Mouse (Mus musculus) intestine, embryonic 16.5 days (tissue): ENCODE measurements at regions not wholly inside any gene's neighbourhood (a gene's known extent, or its start where the extent isn't known, plus 50 kb on each side); places are given as distances from the start of the nearest gene placed in this dataset.

Experiments
- ATAC-seq: fragments of 200-750 bp; cut with Nextera tagmentation; 2 replicates; pipeline ENCODE4 v1.8.0; 2017; ENCODE audit warnings: moderate TSS enrichment, moderate library complexity
- H3K27ac ChIP-seq: fragments of 300-500 bp; sonication (generic); 2 replicates; pipeline ENCODE4 v1.5.1; 2014; ENCODE audit warnings: mild to moderate bottlenecking, low read length
- H3K27me3 ChIP-seq: fragments of 300-500 bp; sonication (generic); replicated peaks from 2 replicates; pipeline ENCODE4 v1.6.1; 2014; ENCODE audit warnings: low read length, control low read depth, mixed read lengths; ENCODE audit not compliant: control insufficient read depth, insufficient read depth
- H3K36me3 ChIP-seq: fragments of 300-500 bp; sonication (generic); 2 replicates; pipeline ENCODE4 v1.6.1; 2014; ENCODE audit warnings: low read length, control low read depth; ENCODE audit not compliant: control insufficient read depth, insufficient read depth
- H3K4me1 ChIP-seq: fragments of 300-500 bp; sonication (generic); 2 replicates; pipeline ENCODE4 v1.6.1; 2014; ENCODE audit warnings: low read length, control low read depth, mixed read lengths; ENCODE audit not compliant: control insufficient read depth, insufficient read depth
- H3K4me2 ChIP-seq: fragments of 300-500 bp; sonication (generic); 2 replicates; pipeline ENCODE4 v1.6.1; 2014; ENCODE audit warnings: low read depth, low read length, control low read depth
- H3K4me3 ChIP-seq: fragments of 300-500 bp; sonication (generic); 2 replicates; pipeline ENCODE4 v1.5.1; 2014; ENCODE audit warnings: mild to moderate bottlenecking, low read length
- H3K9ac ChIP-seq: fragments of 300-500 bp; sonication (generic); 2 replicates; pipeline ENCODE4 v1.6.1; 2014; ENCODE audit warnings: low read depth, low read length
- H3K9me3 ChIP-seq: fragments of 300-500 bp; sonication (generic); 2 replicates; pipeline ENCODE4 v1.6.1; 2016; ENCODE audit warnings: low read length, control low read depth; ENCODE audit not compliant: control insufficient read depth
- WGBS: fragments of 180-500 bp; shearing (Covaris S2); extraction: QIAGEN DNeasy Blood & Tissue Kit; methylation state at CpG from one replicate; pipeline ENCODE4 v1.1.7; 2014; 5-methylcytosine and 5-hydroxymethylcytosine counted together

DNA sequence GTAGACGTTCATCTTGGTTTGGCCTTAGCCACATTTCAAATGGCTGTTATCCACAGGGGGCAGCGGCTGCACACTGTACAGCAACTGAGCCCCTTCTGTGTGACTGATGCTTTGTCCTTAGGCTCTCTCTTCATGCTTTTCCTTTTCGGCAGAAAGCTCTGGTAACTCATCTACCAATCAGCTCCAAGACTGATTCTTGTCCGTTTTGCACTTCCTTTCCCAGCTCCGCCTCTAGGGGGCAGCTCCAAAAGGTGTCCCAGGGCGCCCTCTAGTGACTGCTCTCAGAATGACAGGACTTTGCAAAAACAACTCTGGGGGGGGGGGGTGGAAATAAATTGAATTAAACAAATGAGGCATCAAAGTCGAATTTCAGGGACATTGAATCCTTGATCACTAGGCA lies 173.0 kb downstream of the Cog6 start:
- H3K27me3 ChIP-seq: no peaks in the 10 kb centered on the region
- peaks cover 3% of the 10 kb centered on the region; the same call in 1 of the 2 replicates for H3K4me1 ChIP-seq
- no peak overlapping the region for H3K9ac ChIP-seq
- H3K4me3 ChIP-seq: no peak overlapping the region
- H3K4me2 ChIP-seq: no peak overlapping the region
- no peak for ATAC-seq
- H3K36me3 ChIP-seq: no peaks in the 10 kb centered on the region
- WGBS: 30% methylated on average over 7 of the region's 7 CpGs
- no peaks in the 10 kb centered on the region for H3K9me3 ChIP-seq
- H3K27ac ChIP-seq: no peak overlapping the region

DNA sequence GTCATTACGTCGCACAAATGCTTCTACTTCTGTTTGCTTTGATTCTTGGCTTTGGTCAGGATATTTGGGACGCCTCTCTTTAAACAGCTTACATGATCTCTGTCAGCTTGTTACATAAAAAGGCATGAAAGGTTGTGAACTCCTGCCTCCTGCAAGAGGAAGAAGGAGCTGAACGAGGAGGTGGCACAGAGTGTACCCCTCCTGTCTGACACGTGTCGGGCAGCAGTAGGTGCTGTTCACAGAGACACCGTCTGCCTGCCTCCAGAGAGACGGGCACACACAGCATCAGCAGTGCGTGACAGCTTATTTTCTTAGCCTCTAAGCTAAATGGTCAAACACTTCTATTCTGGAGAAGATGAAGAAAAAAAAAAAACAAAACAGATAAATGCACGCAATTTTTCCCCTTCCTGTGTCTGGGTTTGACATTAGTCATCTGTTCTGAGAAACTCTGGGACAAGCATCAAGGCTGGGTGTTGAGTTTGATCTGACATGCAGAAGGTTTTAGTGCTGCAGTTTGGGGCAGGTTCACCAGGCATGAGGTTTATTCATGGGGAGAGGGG lies 174.1 kb downstream of the Cog6 start:
- H3K27ac ChIP-seq: no peak overlapping the region
- no peaks in the 10 kb centered on the region for H3K9me3 ChIP-seq
- 74% methylated on average over 10 of the region's 10 CpGs for WGBS
- no peaks in the 10 kb centered on the region for H3K36me3 ChIP-seq
- H3K4me3 ChIP-seq: no peak overlapping the region
- no peaks in the 10 kb centered on the region for H3K27me3 ChIP-seq
- H3K9ac ChIP-seq: no peak overlapping the region
- H3K4me2 ChIP-seq: no peak overlapping the region
- H3K4me1 ChIP-seq: peaks cover 3% of the 10 kb centered on the region; the same call in 1 of the 2 replicates
- ATAC-seq: no peak

DNA sequence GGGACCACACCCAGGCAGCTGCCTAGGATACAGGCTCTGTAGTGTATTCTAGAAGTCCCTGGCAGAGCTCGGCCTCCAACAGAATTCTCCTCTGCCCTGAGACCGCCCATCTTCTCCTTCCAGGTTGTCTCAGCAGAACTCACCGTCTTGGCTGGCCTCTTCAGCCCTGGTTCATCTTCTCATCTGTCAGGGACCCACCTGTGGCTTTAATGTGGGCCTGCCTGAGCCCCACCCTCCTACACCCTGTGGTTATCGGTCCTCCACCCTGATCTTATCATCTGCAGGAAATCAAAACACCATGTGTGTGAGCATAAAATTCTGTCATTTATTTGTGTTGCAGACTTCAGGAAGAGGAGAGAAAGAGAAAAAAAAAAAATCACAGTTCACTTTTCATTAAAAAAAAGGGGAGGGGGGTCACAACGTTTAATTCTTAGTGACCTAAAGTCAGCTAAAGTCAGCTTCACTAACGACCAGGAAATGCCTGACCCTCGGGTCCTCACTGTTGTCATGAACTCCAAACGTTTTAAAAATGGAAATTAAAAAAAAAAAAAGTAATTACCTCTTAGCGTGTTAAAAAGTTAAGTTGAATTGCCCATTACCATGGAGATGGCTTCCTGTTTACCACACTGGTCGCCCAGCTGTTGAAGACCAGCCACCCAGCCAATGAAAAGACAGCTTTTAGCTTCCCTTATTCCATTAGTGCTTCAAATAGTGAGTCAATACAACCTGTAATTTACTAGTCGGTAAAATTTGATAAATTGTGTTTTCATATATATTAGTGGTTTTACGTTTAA lies 176.7 kb downstream of the Cog6 start:
- Histone ChIP-seq H3K36me3 (no peaks in the 10 kb centered on the region), H3K4me3 (no peak overlapping the region), H3K9me3 (no peaks in the 10 kb centered on the region), H3K4me1 (peaks cover 3% of the 10 kb centered on the region; the same call in 1 of the 2 replicates), H3K27ac (no peak overlapping the region), H3K9ac (no peak overlapping the region), H3K27me3 (no peaks in the 10 kb centered on the region), H3K4me2 (no peak overlapping the region)
- ATAC-seq: 0 out of 2 replicates have a peak, but pooled peaks have one; percentile 44
- WGBS: 46% methylated on average over 12 of the region's 12 CpGs

DNA sequence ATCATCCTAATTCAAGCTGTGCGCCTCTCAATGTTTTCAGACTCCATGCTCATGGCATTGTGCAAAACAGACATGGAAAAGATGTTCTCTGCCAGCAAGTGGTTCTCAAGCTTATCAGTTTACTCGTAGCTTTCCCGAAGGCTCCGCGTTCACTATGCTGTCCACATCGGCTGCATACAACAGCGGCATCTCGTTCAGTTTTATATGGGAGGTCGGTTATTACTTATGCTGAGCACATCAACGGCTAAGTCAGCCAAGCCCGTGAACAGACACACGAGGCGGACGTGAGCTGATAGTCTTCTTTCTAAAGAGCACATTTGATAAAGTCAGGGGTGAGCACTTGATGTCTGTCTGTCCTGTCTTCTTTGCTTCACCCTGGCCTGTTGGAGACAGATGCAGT lies 179.0 kb downstream of the Cog6 start:
- Histone ChIP-seq H3K36me3 (no peaks in the 10 kb centered on the region), H3K27me3 (no peaks in the 10 kb centered on the region), H3K4me1 (peaks cover 3% of the 10 kb centered on the region; the same call in 1 of the 2 replicates), H3K4me2 (no peak overlapping the region), H3K9me3 (no peaks in the 10 kb centered on the region), H3K27ac (no peak overlapping the region), H3K4me3 (no peak overlapping the region), H3K9ac (no peak overlapping the region)
- 78% methylated on average over 14 of the region's 14 CpGs for WGBS
- no peak for ATAC-seq

DNA sequence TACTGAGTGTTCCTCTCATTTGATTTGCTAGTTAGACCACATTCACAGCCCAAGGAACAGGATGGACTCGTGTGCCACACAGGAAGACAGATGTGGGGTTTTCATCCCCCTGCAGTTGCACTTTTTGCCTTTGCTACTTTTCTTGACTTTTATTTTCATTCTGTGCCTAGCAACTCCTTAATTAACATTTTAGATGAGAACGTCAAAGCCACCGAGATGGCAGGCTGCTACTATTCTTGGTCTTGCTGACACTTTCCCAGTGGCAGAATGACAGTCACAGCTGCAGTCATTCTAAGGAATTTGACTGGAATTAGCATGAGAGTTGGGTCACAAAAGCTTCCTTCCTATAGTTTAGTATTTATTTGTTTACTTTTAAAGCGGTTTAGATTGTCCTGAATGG lies 179.5 kb downstream of the Cog6 start:
- WGBS: 49% methylated on average over 4 of the region's 4 CpGs
- Histone ChIP-seq H3K4me2 (no peak overlapping the region), H3K4me3 (no peak overlapping the region), H3K9me3 (no peaks in the 10 kb centered on the region), H3K36me3 (no peaks in the 10 kb centered on the region), H3K27ac (no peak overlapping the region), H3K27me3 (no peaks in the 10 kb centered on the region), H3K9ac (no peak overlapping the region), H3K4me1 (peaks cover 3% of the 10 kb centered on the region; the same call in 1 of the 2 replicates)
- no peak for ATAC-seq

DNA sequence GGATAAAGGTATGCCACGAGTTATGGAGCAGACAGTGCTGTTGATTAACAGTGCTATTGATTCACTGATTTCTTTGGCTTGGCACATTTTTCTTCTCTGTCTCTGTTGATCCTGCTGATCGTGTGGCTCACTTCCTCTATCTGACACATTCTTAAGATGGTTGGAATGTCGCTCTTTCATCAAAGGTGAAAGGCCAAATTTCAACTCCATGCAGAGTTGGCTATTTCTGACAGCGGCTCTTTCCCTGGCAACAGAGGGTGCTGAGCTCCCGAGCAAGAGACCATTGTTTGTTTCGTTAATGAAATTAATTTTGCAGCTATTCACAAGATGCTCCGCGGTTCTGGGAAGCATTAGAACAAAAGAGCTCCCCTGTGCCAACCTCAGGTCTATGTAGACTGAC lies 180.3 kb downstream of the Cog6 start:
- Histone ChIP-seq H3K9ac (no peak overlapping the region), H3K4me1 (peaks cover 3% of the 10 kb centered on the region; the same call in 1 of the 2 replicates), H3K36me3 (no peaks in the 10 kb centered on the region), H3K9me3 (no peaks in the 10 kb centered on the region), H3K4me3 (no peak overlapping the region), H3K4me2 (no peak overlapping the region), H3K27ac (no peak overlapping the region), H3K27me3 (no peaks in the 10 kb centered on the region)
- ATAC-seq: no peak
- 37% methylated on average over 8 of the region's 8 CpGs for WGBS

DNA sequence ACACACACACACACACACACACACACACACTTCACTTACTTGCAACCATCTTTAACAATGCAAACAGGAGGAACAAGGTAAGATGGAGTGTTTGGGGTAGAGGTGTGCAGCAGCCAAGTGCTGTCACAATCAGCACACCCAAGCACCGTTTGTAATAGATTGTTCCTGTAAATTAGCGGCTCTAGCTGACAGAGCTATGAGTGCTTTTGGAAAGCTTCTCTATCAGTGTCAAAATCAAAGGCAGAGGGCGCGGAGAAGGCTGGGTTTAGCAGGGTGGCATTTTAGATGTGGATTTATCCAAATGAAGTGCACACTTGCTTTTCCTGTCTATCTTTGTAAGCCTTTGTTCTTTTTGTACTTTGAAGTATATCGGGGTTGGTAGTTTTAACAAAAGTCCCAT lies 184.6 kb downstream of the Cog6 start:
- Histone ChIP-seq H3K27ac (no peak overlapping the region), H3K27me3 (no peaks in the 10 kb centered on the region), H3K4me2 (no peak overlapping the region), H3K4me1 (no peaks in the 10 kb centered on the region), H3K9ac (no peak overlapping the region), H3K4me3 (no peak overlapping the region), H3K36me3 (no peaks in the 10 kb centered on the region), H3K9me3 (no peaks in the 10 kb centered on the region)
- WGBS: 79% methylated on average over 5 of the region's 5 CpGs
- ATAC-seq: no peak

DNA sequence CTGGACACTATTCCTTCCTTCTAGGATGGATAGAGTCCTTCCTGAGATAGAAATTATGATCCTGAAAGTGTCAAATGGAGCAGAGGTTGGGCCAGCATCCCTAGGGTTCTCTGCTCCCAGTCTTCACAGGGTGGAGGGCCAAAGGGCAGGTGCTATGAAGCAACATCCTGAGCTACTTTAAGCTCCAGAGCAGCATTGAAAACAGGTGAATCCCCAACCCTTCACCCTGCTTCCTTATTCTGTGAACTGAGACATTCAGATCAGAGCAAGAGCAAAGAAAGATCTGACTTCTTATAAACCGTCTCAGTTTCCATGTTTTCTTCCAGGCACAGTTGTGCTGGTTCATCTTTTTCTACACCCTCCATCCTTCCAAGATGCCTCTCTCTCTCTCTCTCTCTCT lies 185.1 kb downstream of the Cog6 start:
- Histone ChIP-seq H3K27ac (no peak overlapping the region), H3K9ac (no peak overlapping the region), H3K27me3 (no peaks in the 10 kb centered on the region), H3K4me2 (no peak overlapping the region), H3K9me3 (no peaks in the 10 kb centered on the region), H3K4me1 (no peaks in the 10 kb centered on the region), H3K36me3 (no peaks in the 10 kb centered on the region), H3K4me3 (no peak overlapping the region)
- no peak for ATAC-seq
- 79% methylated on average over 1 of the region's 1 CpGs for WGBS

DNA sequence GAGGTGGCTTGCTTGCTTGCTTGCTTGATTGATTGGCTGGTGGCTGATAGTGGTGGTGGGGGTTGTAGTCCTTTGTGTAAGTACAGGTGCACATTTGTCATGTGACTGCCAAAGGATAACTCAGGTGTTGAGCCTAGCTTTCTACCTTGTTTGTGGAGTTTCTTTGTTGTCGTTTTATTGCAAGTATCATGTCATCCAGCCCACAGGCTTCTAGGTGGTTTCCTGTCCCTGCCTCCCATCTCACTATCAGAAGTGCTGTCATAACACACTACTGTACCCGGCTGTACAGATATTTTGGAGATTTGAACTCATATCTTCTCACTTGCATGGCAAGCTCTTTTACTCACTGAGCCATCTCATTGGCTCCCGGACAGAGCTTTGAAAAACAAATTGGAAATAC lies 186.9 kb downstream of the Cog6 start:
- WGBS: 89% methylated on average over 3 of the region's 3 CpGs
- Histone ChIP-seq H3K4me1 (no peaks in the 10 kb centered on the region), H3K9me3 (no peaks in the 10 kb centered on the region), H3K27ac (no peak overlapping the region), H3K4me3 (no peak overlapping the region), H3K4me2 (no peak overlapping the region), H3K36me3 (no peaks in the 10 kb centered on the region), H3K9ac (no peak overlapping the region), H3K27me3 (no peaks in the 10 kb centered on the region)
- ATAC-seq: no peak
